Mouse (Mus musculus) ES-Bruce4 (cell line): ENCODE data around the gene Lysmd4.

Experiments used
- CTCF ChIP-seq: IDR thresholded peaks from one replicate; pipeline ENCODE4 v1.8.1; 2011; ENCODE audit warnings: low read depth, low read length
- EP300 ChIP-seq: IDR thresholded peaks from 2 replicates; pipeline ENCODE4 v1.6.1; 2011; ENCODE audit warnings: low read depth, low read length; ENCODE audit not compliant: insufficient read depth
- POLR2A ChIP-seq: IDR thresholded peaks from one replicate; pipeline ENCODE4 v1.8.1; 2011; ENCODE audit warnings: low read length; ENCODE audit not compliant: insufficient read depth

DNA sequence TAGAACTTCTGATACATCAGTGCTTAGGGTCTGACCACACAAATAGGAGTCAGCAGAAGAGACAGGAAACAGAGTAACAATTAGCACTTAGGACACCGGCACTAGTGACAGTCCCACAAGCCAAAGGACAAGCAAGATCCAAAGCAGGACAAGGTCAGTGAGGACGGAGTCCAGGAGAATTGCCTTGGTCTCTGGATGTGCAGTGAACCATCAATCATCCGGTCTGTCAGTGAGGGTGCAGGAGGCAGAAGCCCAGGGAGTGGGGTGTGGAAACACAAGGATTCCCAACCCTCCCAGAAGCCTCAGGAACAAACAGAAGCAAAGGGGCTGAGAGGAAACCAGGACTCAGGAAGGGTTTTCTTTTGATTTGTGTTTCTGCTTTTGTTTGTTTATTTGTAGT is 18.7 kb upstream of the Lysmd4 start:
- TF ChIP-seq POLR2A (no peak), EP300 (no peak), CTCF (no peak)
